Mouse (Mus musculus): ENCODE results near the gene Srprb.
A peak's percentile ranks its signal among the peaks of the same experiment; 100 is the strongest.

DNA sequence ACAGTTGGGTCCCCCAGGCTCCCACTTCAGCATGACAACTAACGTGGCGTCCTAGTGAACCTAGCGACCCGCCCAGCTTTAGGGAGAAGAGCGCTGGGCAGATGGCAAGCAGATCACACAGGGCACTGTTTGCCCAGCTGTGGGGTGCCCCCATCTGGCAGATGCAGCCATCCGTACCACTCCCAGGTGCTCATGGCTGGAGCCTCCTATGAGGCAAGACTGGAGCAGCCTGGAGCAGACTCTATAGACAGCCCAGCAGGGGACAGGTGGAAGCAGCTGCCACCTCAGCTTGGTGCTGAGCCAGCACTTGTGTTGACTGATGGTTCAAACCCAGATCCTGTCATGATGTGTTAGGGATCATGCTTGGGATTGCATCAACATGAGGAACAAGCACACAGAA is 33.9 kb downstream of the Srprb start:
- TF ChIP-seq MAFK (IDR thresholded peaks at IDR 0.05; ENCODE audit: insufficient read depth, low read depth, low read length) (peak; percentile 44; the same call in 1 of the 2 replicates), CHD2 (IDR thresholded peaks at IDR 0.05; ENCODE audit: low read depth, low read length) (no peak)

All from ES-E14 (cell line).